Mouse (Mus musculus): ENCODE data around the gene BC067074.
A peak's percentile ranks its signal among the peaks of the same experiment; 100 is the strongest.
"Not testable (repeated sequence)": the region's sequence is repeated elsewhere in the genome, so short reads cannot be mapped to it uniquely, and the experiment has no call there.

The BC067074 gene

DNA sequence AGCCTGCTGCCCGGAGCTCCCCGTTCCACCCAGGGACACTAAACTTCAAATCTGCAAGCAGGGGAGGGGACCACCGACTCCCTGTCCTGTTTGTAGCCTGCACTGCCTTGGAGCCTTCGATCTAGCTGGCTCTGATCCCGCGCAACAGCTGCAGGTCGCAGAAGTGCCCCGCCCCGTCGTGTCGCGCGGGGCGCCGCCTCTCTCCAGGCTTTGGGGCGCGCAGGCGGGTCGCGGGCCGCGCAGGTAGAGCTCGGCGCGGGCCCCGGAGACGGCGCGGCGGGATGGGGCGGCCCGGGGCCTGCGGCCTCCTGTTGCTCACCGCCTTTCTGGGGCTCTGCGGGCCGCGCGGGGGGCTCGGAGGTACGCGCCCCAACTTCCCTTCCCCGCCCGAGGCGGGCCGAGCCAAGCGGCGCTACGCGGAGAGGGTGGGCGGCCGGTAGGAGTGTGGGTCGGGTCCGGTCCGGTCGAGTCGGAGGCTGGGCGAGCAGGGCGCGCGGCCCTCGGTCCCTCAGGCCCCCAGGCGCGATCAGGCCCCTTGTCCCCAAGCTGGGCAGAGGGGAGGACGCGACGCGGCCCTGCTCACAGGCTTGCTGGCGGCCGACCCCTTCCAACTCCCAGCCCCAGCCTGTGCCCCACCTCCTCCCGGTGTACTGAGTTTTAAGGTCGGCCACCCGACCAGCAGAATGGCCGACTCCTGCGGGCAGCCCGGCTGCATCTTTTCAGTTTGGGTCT is at the start of gene BC067074:
Gene BC067074 (plus strand): TSS at position 185 of the 732 bp plus-strand sequence.
- no peak for DNase-seq (ENCODE audit: low read depth)

DNA sequence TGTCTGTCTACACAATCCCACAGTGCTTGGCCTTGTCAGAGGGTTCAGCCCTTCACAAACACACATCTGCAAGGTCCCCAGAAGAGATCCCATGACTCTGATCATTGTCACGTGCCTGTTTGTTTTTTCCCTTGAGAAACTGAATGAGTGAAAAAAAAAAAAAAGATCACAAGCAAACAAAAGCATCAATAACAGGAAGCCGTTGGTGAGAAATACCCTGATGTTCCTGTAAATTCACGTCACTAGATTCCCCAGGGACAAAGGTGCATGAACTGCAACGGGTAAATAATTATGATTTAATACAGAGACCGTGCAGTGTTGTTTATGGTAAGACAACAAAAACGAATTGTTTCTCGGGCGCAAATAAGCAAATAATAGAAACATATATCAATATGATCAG is 47.9 kb upstream of the BC067074 start:
- no peak for DNase-seq (ENCODE audit: low read depth)

GRCm38 (mm10) chr13:113252580-113252979 is 40.4 kb upstream of the BC067074 start:
- DNase-seq (ENCODE audit: low read depth) = not testable (repeated sequence)

DNA sequence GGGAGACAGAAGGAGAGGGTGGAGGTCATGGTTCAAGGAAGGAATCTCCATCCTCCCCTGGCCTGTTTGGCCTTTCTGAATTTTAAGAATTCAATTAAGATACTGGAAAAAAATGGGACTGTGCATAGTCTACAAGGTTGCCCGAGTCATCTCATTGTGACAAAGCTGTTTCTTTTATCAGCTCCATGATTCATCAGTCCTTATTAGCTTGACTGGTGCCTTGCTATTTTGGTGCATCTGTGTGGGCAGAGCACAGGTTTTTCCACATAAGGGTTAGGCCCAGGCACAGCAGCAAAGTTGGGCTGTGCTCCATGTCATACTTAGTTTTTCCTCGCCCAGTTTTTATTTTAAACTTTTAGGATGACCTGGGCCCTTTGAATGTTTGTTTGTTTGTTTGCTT is 36.2 kb upstream of the BC067074 start:
- no peak for DNase-seq (ENCODE audit: low read depth)

- DNase-seq (ENCODE audit: low read depth) = no peak
These were observed 35.8 kb upstream of the BC067074 start for GRCm38 (mm10) chr13:113257190-113257589.

GRCm38 (mm10) chr13:113259237-113259636 is 33.7 kb upstream of the BC067074 start:
- no peak for DNase-seq (ENCODE audit: low read depth)

DNA sequence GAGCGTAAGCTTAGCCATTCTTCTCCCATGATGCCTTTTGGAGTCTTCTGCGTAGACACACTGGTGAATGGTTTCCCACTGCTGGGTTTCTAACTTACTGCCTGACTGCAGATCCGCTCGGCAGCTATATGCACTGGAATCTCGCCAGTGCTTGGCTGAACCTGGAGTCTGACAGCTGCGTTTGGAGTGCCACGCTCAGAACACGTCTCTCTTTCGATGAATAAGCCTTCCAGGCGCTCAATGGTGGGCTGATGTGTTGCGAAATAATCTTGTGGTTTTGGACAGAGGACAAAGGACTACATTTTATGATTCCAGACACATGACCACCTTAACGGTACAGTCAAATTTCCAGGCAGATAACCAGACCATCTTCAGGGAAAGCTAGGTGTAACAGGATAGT is 30.1 kb upstream of the BC067074 start:
- peak; percentile 88 for DNase-seq (ENCODE audit: low read depth)

DNA sequence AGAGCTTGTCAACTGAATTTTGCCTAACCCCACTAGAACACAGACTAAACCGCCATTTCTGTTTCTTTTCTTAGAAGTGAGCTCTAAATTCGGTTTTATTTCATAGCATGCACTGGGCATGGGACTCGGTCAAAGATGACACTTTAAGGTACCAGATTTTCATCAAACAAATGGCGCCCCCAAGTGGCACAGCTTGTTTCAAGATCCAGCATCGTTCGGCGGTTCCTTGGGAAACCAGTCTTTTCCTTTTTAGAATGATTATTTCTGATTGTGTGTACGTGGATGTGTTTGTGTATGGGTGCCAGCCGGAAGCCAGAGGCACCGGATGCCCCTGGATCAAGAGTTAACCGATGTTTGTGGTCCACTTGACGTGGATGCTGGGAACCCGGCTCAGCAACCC is 27.7 kb upstream of the BC067074 start:
- DNase-seq (ENCODE audit: low read depth) = peak; percentile 49

DNA sequence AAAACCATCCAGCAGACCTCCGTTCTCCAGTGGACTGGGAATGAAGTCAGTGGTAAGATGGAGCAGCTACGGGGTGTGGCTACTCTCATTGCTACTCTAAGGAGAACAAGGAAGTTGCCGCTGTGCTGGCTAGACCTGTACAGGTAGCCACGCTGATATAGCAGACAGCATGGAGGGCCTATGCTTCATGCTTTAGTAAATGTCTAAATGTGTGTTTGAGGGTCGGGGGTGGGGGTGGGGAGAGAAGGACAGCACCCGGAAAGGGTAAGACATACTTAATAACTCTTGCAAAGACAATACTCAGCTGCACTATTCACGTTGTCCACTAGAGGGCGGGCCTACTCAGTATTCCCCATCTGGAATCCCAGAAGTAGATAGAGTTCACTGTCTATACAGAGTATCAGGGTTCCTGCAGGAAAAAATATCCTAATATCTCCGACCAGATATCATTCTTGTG is 26.4 kb upstream of the BC067074 start:
- DNase-seq (ENCODE audit: low read depth) = peak; percentile 39

GRCm38 (mm10) chr13:113267204-113267603 is 25.8 kb upstream of the BC067074 start:
- no peak for DNase-seq (ENCODE audit: low read depth)

DNA sequence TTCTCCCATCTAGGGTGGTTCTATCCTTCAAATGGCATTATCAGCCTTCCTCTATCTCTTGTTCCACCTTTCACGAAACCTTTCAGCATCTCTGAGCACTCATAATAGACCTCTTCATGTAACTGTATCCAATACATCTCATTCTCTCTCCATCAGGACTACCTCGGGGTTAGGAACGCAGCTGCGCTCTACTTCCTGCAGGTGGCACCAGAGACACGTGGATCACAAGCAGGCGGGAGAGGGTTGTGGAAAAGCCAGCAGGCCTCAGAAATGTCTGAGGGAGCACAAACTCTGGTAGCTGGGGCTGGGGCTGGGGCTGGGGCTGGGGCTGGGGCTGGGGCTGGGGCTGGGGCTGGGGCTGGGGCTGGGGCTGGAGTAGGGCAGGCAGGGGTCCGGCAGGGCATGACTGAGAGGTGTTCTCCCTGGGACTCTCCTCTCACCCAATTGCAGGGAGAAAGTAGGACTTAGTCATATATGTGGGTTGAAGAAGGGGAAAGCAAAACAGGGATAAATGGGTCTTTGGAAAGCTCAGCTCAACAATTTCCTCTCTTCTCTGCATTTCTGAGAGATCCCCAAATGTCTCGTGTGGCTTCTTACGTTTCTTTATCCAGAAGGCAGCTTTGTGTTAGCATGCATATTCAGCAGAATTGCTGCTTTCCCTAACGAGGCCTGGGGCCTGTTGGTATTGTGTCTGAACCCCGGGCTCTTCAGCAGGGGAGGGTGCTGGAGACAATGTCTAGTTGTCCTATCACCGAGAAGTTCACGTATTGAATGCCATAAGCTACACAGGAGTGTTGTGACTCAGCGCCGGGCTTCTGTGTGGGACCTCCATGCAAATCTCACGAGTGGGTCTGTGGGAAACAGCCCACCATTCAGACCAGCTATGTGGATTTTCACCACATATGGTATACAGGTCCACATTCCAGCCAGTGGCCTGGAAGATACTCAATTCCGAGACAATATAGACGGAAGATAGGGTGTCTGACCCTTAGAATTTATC is 22.9 kb upstream of the BC067074 start:
- peak; percentile 37 for DNase-seq (ENCODE audit: low read depth)

DNA sequence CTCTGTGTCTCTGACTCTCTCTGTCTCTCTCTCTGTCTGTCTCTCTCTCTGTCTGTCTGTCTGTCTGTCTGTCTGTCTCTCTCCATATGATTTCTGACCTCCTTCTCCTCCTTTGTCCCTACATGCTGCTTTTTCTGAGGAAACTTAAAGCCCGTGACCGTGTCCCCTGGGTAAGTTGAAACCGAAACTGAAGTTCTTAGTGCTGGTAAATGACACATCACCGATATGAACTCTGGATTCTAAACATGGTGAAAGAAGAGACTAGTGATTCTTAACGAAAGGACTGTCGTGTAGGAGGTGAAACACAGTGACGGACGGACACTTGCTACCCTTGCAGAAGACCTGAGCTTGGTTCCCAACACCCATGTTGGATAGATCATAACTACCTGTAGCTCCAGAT is 21.8 kb upstream of the BC067074 start:
- no peak for DNase-seq (ENCODE audit: low read depth)

DNA sequence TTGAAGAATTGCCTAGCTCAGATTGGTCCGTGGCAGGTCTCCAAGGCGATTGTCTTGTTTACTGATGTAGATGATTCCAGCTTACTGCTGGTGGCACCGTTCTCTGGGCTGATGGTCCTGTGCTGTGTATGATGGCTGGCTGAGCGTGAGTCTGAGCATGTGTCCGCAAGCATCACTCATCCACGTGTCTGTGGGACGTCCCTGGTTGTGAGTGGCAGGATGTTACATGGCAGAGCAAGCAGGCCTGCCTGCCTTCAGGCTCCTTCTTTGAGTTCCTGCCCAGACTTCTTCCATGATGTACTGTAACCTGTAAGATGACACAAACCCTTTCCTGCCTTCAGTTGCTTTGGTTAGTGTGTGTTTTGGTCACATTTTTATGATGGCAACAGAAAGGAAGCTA is 5.8 kb upstream of the BC067074 start:
- DNase-seq (ENCODE audit: low read depth) = no peak

GRCm38 (mm10) chr13:113288210-113289197 is 4.5 kb upstream of the BC067074 start:
- DNase-seq (ENCODE audit: low read depth) = no peak

DNA sequence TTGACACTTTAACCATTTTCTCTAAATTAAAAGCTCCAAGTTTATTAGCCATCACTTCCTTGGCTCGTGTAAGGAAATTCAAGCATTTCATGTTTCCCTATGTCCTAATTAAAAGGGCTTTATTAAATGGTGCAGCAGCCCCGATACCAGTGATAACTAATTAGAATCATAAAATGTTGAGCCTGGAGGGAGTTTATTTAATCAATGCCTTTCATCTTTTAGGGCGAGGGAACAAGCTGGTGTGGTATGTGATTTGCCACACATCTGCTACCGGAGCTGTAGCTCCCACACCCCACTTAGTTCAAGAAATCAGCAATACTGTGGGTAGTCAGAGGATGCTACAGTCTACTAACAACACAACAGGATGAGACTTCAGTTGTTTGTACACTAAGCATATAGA is 3.2 kb upstream of the BC067074 start:
- DNase-seq (ENCODE audit: low read depth) = no peak

DNA sequence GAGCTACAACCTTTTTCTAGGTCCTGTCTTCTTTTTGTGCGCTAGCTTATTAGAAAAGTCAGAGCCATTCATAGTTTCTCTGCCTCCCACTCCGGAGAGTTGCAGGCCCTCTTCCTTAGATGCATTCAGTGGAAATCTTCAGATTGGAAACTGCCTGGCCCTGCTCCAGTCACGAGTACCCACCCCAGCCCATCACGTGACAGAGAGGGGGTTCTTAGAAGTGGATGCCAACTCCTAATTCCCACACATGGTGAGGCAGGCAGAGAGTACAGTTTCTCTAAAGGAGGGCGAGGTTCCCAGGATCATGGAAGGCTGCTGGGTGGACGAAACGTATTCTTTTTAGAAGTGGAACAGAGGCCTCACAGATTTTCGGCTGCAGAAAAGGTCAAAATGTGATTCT is 958 bp upstream of the BC067074 start:
- no peak for DNase-seq (ENCODE audit: low read depth)

- DNase-seq (ENCODE audit: low read depth) = no peak
These were observed 911 bp downstream of the BC067074 start for GRCm38 (mm10) chr13:113293707-113294432.

GRCm38 (mm10) chr13:113295817-113296485 is 3.0 kb downstream of the BC067074 start:
- DNase-seq (ENCODE audit: low read depth) = peak; percentile 7

DNA sequence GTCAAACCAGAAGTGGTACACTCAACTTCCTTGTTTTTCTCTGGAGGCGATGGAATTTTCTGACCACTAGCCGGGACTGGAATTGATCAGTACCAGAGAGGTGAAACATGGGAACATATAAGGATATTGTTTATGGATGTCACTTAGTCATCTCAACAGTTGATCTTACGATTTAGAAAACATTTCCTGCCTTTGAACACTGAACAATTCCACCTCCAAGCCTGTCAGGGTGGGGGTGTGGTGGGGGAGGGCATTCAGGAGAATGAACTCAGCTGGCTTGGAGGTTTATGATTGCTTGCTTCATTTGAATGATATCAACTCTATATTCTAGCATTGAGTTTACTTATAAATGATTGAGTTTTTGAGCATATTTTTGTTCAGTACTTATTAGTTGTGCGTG is 13.6 kb downstream of the BC067074 start:
- DNase-seq (ENCODE audit: low read depth) = no peak

- DNase-seq (ENCODE audit: low read depth) = no peak
These were observed 26.6 kb downstream of the BC067074 start for GRCm38 (mm10) chr13:113319588-113319987.
